Mouse (Mus musculus): ENCODE data around the gene Tas2r134. TPM values are rescaled to one million over a fixed set of nuclear protein-coding genes. Genes with fewer than 3 reads are reported as not detected.

Gene Tas2r134
- polyA plus RNA-seq, 1 experiment from 2014 or later: not detected

- Histone ChIP-seq H3K36me3 (ENCODE audit: control insufficient read depth, insufficient read depth, low read length) (no peaks in the 10 kb centered on the region), H3K27me3 (ENCODE audit: control insufficient read depth, insufficient read depth, low read length) (no peaks in the 10 kb centered on the region), H3K4me3 (ENCODE audit: low read depth, low read length) (no peak overlapping the region), H3K27ac (ENCODE audit: low read depth, low read length) (no peak overlapping the region), H3K9me3 (ENCODE audit: control insufficient read depth, low read length) (no peaks in the 10 kb centered on the region), H3K9ac (ENCODE audit: low read length) (no peak overlapping the region), H3K4me1 (ENCODE audit: control insufficient read depth, insufficient read depth, low read length) (no peaks in the 10 kb centered on the region), H3K4me2 (ENCODE audit: low read depth) (no peak overlapping the region)
- no peak for DNase-seq (ENCODE audit: low spot score)
- 84% methylated on average over 11 of the region's 11 CpGs for WGBS
- no peak for ATAC-seq (ENCODE audit: insufficient read depth, low FRiP score, low TSS enrichment)
These were observed 10.4 kb downstream of the Tas2r134 start for GRCm38 (mm10) chr2:51637681-51638080.

DNA sequence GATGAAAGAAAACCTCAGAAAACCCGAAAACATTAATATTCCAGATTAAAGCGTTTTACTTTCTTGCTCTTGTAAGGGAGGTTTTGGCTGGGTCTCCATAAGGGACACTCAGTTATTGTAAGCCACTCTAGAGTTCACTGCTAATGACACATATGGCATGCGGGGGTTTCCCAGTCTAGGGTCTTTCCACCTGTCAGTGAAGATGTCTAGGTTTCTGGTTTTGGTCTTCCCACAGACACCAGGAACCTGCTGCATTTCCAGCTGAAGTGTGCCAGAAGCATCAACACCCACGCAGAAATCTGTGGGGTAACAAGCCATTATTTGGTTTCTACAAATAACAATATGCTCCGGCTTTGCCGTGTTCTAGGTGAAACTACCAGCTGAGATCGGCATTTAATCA is 14.3 kb downstream of the Tas2r134 start:
- ATAC-seq (ENCODE audit: insufficient read depth, low FRiP score, low TSS enrichment): no peak
- no peaks in the 10 kb centered on the region for H3K4me1 ChIP-seq (ENCODE audit: control insufficient read depth, insufficient read depth, low read length)
- no peak overlapping the region for H3K4me3 ChIP-seq (ENCODE audit: low read depth, low read length)
- no peak overlapping the region for H3K27ac ChIP-seq (ENCODE audit: low read depth, low read length)
- H3K36me3 ChIP-seq (ENCODE audit: control insufficient read depth, insufficient read depth, low read length): no peaks in the 10 kb centered on the region
- WGBS: 91% methylated on average over 7 of the region's 7 CpGs
- no peaks in the 10 kb centered on the region for H3K27me3 ChIP-seq (ENCODE audit: control insufficient read depth, insufficient read depth, low read length)
- no peak overlapping the region for H3K9ac ChIP-seq (ENCODE audit: low read length)
- no peak overlapping the region for H3K4me2 ChIP-seq (ENCODE audit: low read depth)
- no peak for DNase-seq (ENCODE audit: low spot score)
- no peaks in the 10 kb centered on the region for H3K9me3 ChIP-seq (ENCODE audit: control insufficient read depth, low read length)

DNA sequence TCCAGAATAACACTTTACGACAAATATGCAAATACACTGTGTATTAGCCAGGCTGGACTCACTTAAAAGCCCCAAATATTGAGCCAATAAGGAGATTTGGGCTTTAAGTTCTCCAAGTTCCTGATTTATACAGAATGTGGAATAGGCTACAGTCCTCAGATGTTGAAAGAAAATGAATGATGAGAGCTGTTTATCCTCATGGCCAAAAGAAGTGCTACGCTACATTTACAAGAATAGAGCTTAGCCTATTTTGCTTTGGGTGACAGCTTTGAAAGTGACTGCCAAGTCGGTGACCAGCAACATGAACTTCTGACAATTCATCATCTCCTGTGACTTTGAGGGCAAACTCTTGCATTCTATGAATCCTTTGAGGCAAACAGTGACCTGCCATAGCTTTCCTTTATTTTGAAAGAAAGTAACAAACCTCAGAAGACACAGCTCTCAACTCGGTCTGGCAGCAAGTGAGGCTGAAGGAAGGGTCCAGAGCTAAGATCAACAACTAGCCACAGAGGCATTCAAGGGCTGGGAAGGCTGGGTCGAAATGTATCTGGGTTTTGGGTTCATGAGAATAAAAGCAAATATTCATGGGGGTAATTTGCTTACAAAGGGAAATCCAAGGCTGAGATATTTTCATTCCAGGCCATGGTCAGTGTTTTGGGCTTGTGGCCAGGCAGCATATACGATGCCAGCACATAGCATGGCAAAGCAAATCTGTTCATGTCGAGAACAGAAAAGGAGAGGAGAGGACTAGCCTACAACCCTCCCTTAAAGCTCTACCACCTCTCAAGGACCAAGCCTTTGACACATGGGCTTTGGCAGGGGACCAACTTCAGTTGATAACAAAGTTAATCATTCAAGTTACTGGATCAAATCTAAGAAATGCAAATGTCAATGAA is 16.2 kb downstream of the Tas2r134 start:
- Histone ChIP-seq H3K27me3 (ENCODE audit: control insufficient read depth, insufficient read depth, low read length) (no peaks in the 10 kb centered on the region), H3K36me3 (ENCODE audit: control insufficient read depth, insufficient read depth, low read length) (no peaks in the 10 kb centered on the region), H3K4me2 (ENCODE audit: low read depth) (no peak overlapping the region), H3K9me3 (ENCODE audit: control insufficient read depth, low read length) (no peaks in the 10 kb centered on the region), H3K27ac (ENCODE audit: low read depth, low read length) (no peak overlapping the region), H3K9ac (ENCODE audit: low read length) (no peak overlapping the region), H3K4me3 (ENCODE audit: low read depth, low read length) (no peak overlapping the region), H3K4me1 (ENCODE audit: control insufficient read depth, insufficient read depth, low read length) (no peaks in the 10 kb centered on the region)
- ATAC-seq (ENCODE audit: insufficient read depth, low FRiP score, low TSS enrichment) (no peak), DNase-seq (ENCODE audit: low spot score) (no peak)
- 76% methylated on average over 7 of the region's 7 CpGs for WGBS

DNA sequence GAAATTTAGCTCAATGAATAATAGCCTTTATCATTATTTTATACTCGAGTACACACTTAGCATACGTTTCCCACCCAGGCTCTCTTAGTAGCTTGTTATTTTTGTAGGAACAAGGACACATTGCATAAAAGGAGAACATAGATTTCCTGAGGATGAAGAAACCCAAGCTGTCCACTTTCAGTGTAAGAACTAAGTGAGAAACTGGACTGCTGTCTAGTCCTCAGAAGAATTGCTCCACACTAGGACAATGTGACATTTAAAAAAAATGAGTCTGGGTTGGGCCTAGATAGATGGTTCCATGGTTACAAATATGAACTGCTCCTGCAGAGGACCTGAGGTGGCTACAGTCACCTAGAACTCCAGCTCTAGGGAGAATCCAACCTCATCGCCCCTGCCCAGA is 20.7 kb downstream of the Tas2r134 start:
- H3K27ac ChIP-seq (ENCODE audit: low read depth, low read length): no peak overlapping the region
- H3K4me1 ChIP-seq (ENCODE audit: control insufficient read depth, insufficient read depth, low read length): no peaks in the 10 kb centered on the region
- no peaks in the 10 kb centered on the region for H3K9me3 ChIP-seq (ENCODE audit: control insufficient read depth, low read length)
- WGBS: 88% methylated on average over 3 of the region's 3 CpGs
- no peak for ATAC-seq (ENCODE audit: insufficient read depth, low FRiP score, low TSS enrichment)
- no peak overlapping the region for H3K4me2 ChIP-seq (ENCODE audit: low read depth)
- H3K4me3 ChIP-seq (ENCODE audit: low read depth, low read length): no peak overlapping the region
- H3K9ac ChIP-seq (ENCODE audit: low read length): no peak overlapping the region
- no peaks in the 10 kb centered on the region for H3K27me3 ChIP-seq (ENCODE audit: control insufficient read depth, insufficient read depth, low read length)
- no peak for DNase-seq (ENCODE audit: low spot score)
- H3K36me3 ChIP-seq (ENCODE audit: control insufficient read depth, insufficient read depth, low read length): no peaks in the 10 kb centered on the region

DNA sequence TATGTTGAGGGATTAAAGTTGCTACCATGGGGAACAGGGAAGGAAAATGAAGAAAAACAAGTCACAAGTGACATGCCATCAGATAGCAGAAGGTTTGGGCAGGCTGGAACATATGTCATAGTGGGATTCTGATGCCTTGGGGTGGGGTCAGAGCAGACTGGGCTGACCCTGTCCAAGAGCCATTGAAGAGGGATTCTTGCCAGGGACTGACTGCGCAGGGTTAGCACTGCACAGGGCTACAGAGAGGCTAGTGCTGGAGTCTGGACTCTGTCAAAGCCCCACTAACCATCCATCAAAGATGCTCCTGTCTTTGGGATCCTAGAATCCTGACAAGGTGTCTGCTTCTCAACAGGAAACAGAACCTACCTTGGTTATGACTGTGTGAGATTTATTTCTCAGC is 22.6 kb downstream of the Tas2r134 start:
- WGBS: 80% methylated on average over 1 of the region's 1 CpGs
- ATAC-seq (ENCODE audit: insufficient read depth, low FRiP score, low TSS enrichment) (no peak), DNase-seq (ENCODE audit: low spot score) (no peak)
- Histone ChIP-seq H3K4me1 (ENCODE audit: control insufficient read depth, insufficient read depth, low read length) (no peaks in the 10 kb centered on the region), H3K4me3 (ENCODE audit: low read depth, low read length) (no peak overlapping the region), H3K27ac (ENCODE audit: low read depth, low read length) (no peak overlapping the region), H3K27me3 (ENCODE audit: control insufficient read depth, insufficient read depth, low read length) (no peaks in the 10 kb centered on the region), H3K4me2 (ENCODE audit: low read depth) (no peak overlapping the region), H3K36me3 (ENCODE audit: control insufficient read depth, insufficient read depth, low read length) (no peaks in the 10 kb centered on the region), H3K9ac (ENCODE audit: low read length) (no peak overlapping the region), H3K9me3 (ENCODE audit: control insufficient read depth, low read length) (no peaks in the 10 kb centered on the region)

DNA sequence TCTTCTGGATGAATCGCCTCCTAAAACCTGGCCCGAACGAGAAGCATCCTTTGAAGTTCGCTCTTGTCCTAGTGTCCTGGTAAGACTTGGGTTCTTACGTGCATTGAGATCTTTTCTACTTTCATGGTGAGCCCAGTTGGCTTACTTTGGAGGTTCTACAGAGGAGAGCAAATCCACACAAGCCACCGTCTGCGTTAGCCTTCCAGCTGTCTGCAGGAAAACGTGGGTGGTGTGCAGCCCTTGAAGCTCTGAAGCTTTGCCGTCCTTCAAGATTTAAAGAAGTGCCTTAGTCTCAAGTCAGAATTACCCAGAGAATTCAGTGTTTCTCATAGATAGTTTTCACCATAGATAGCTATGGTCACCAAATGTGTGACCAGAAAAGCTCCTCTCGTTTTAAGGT is 24.8 kb downstream of the Tas2r134 start:
- ATAC-seq (ENCODE audit: insufficient read depth, low FRiP score, low TSS enrichment) (no peak), DNase-seq (ENCODE audit: low spot score) (no peak)
- Histone ChIP-seq H3K27me3 (ENCODE audit: control insufficient read depth, insufficient read depth, low read length) (no peaks in the 10 kb centered on the region), H3K4me2 (ENCODE audit: low read depth) (no peak overlapping the region), H3K9ac (ENCODE audit: low read length) (no peak overlapping the region), H3K27ac (ENCODE audit: low read depth, low read length) (no peak overlapping the region), H3K4me3 (ENCODE audit: low read depth, low read length) (no peak overlapping the region), H3K9me3 (ENCODE audit: control insufficient read depth, low read length) (no peaks in the 10 kb centered on the region), H3K4me1 (ENCODE audit: control insufficient read depth, insufficient read depth, low read length) (no peaks in the 10 kb centered on the region), H3K36me3 (ENCODE audit: control insufficient read depth, insufficient read depth, low read length) (no peaks in the 10 kb centered on the region)
- WGBS: 94% methylated on average over 10 of the region's 10 CpGs

- ATAC-seq (ENCODE audit: insufficient read depth, low FRiP score, low TSS enrichment): no peak
- Histone ChIP-seq H3K4me3 (ENCODE audit: low read depth, low read length) (no peak overlapping the region), H3K36me3 (ENCODE audit: control insufficient read depth, insufficient read depth, low read length) (no peaks in the 10 kb centered on the region), H3K4me1 (ENCODE audit: control insufficient read depth, insufficient read depth, low read length) (no peaks in the 10 kb centered on the region), H3K9ac (ENCODE audit: low read length) (no peak overlapping the region), H3K9me3 (ENCODE audit: control insufficient read depth, low read length) (no peaks in the 10 kb centered on the region), H3K27me3 (ENCODE audit: control insufficient read depth, insufficient read depth, low read length) (no peaks in the 10 kb centered on the region), H3K27ac (ENCODE audit: low read depth, low read length) (no peak overlapping the region), H3K4me2 (ENCODE audit: low read depth) (no peak overlapping the region)
- WGBS: 45% methylated on average over 3 of the region's 3 CpGs
- no peak for DNase-seq (ENCODE audit: low spot score)
These were observed 30.4 kb downstream of the Tas2r134 start for GRCm38 (mm10) chr2:51657684-51658083.

DNA sequence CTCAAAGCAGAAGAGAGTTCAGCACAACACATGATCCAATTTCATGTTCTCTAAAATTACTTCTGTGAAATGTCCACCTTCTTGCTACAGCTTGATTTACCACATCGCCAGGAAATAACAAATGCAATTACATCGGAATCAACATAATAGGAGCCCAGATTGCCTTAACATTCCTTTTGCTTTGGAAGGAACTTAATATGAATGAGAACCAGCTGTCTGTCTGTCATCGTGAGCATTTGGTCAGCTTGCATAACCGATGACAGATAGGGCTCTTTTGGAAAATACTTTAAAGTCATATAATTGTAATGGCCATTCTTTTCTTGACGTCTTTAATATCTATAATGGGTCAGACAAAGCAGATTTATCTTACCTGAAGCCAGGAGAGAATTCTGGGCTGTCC is 31.0 kb downstream of the Tas2r134 start:
- no peaks in the 10 kb centered on the region for H3K4me1 ChIP-seq (ENCODE audit: control insufficient read depth, insufficient read depth, low read length)
- no peak overlapping the region for H3K9ac ChIP-seq (ENCODE audit: low read length)
- no peaks in the 10 kb centered on the region for H3K27me3 ChIP-seq (ENCODE audit: control insufficient read depth, insufficient read depth, low read length)
- ATAC-seq (ENCODE audit: insufficient read depth, low FRiP score, low TSS enrichment) (no peak), DNase-seq (ENCODE audit: low spot score) (no peak)
- no peak overlapping the region for H3K4me3 ChIP-seq (ENCODE audit: low read depth, low read length)
- H3K4me2 ChIP-seq (ENCODE audit: low read depth): no peak overlapping the region
- WGBS: 73% methylated on average over 5 of the region's 5 CpGs
- H3K36me3 ChIP-seq (ENCODE audit: control insufficient read depth, insufficient read depth, low read length): no peaks in the 10 kb centered on the region
- no peak overlapping the region for H3K27ac ChIP-seq (ENCODE audit: low read depth, low read length)
- no peaks in the 10 kb centered on the region for H3K9me3 ChIP-seq (ENCODE audit: control insufficient read depth, low read length)

DNA sequence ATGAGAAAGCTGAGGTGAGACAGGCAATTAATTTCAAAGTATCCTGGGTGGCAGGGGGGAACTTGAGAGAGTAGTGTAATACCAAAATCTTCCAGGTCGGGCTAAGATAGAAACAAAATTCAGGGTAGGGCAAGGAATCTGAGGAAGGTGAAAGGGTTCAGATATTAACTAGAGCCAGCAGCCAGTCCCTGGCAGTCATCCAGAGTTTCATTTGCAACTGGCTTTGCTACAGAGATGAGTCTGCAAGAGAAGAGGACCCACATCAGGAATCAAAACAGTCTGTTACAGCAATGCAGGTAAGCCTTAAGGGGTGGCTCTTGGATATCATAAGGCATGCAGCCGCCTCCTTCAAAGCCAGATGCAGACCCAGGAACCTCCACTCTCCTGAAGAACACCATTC is 47.0 kb downstream of the Tas2r134 start:
- Histone ChIP-seq H3K9me3 (ENCODE audit: control insufficient read depth, low read length) (no peaks in the 10 kb centered on the region), H3K4me2 (ENCODE audit: low read depth) (no peak overlapping the region), H3K9ac (ENCODE audit: low read length) (no peak overlapping the region), H3K27ac (ENCODE audit: low read depth, low read length) (no peak overlapping the region), H3K4me3 (ENCODE audit: low read depth, low read length) (no peak overlapping the region), H3K4me1 (ENCODE audit: control insufficient read depth, insufficient read depth, low read length) (no peaks in the 10 kb centered on the region), H3K36me3 (ENCODE audit: control insufficient read depth, insufficient read depth, low read length) (no peaks in the 10 kb centered on the region), H3K27me3 (ENCODE audit: control insufficient read depth, insufficient read depth, low read length) (no peaks in the 10 kb centered on the region)
- DNase-seq (ENCODE audit: low spot score): no peak
- WGBS: 84% methylated on average over 2 of the region's 2 CpGs
- no peak for ATAC-seq (ENCODE audit: insufficient read depth, low FRiP score, low TSS enrichment)

All from neural tube, embryonic 11.5 days (tissue).